Comparison of ENCODE assay signal across 29 mouse cellular contexts in genomic region chr13:45934085-45934484, GRCm38 (mm10). TPM values are rescaled to one million over a fixed set of nuclear protein-coding genes. Genes with fewer than 3 reads are reported as not detected.
DNase-seq lines count a peak whose midpoint lies in the region; ATAC-seq lines count a peak whose summit lies in the region.
"Had no signal": no experiment of that assay in that cellular context is flagged by ENCODE, and none has a peak within 500 bp of the region (broad histone marks: within the 10 kb centered on the region; RNA-seq: fewer than 3 reads in every experiment).

No protein-coding gene starts in this region.

- no peak overlapping the region for H3K9ac ChIP-seq in heart, embryonic 15.5 days
- H3K9ac ChIP-seq in midbrain, embryonic 13.5 days (replicated peaks) = no peak overlapping the region
- H3K9ac ChIP-seq: limb, embryonic 15.5 days; liver, embryonic 13.5 days; midbrain, embryonic 15.5 days; neural tube, embryonic 12.5 days had no signal

- H3K27ac ChIP-seq in heart, embryonic 10.5 days = peak overlapping the region; percentile 53
- peak overlapping the region; percentile 74 for H3K27ac ChIP-seq in heart, embryonic 15.5 days
- peak overlapping the region; percentile 31; the same call in 1 of the 2 replicates for H3K27ac ChIP-seq in midbrain, embryonic 13.5 days
- H3K27ac ChIP-seq in midbrain, embryonic 10.5 days (replicated peaks) = no peak overlapping the region
- H3K27ac ChIP-seq: limb, embryonic 10.5 days; limb, embryonic 15.5 days; liver, embryonic 13.5 days; midbrain, embryonic 15.5 days; neural tube, embryonic 12.5 days; stomach, postnatal 0 days had no signal

- peak overlapping the region; percentile 29 for H3K4me2 ChIP-seq in heart, embryonic 15.5 days
- H3K4me2 ChIP-seq in midbrain, embryonic 13.5 days (replicated peaks) = no peak overlapping the region
- H3K4me2 ChIP-seq: limb, embryonic 15.5 days; liver, embryonic 13.5 days; midbrain, embryonic 15.5 days; neural tube, embryonic 12.5 days had no signal

- DNase-seq in heart, embryonic 10.5 days (ENCODE audit: low spot score) = no peak
- no peak for DNase-seq in heart, adult 18-20 months
- DNase-seq in heart, postnatal 25 days (ENCODE audit: low spot score) = no peak
- DNase-seq in midbrain, embryonic 10.5 days (ENCODE audit: low spot score) = no peak
- DNase-seq: adrenal gland, postnatal 25 days; B cell, adult 2 months; cerebellum, adult 2 months; cerebellum, postnatal 14 days; gastrocnemius, postnatal 14 days; kidney, adult 11 months; kidney, postnatal 14 days; layer of hippocampus, adult 9-11 months; liver, embryonic 13.5 days; lung, adult 18-20 months; lung, postnatal 4 days; right cerebral cortex, postnatal 4 days; thymus, adult 18-20 months; thymus, postnatal 25 days had no signal

- H3K27me3 ChIP-seq in heart, embryonic 10.5 days (ENCODE audit: insufficient read depth, poor library complexity, severe bottlenecking) = no peaks in the 10 kb centered on the region
- H3K27me3 ChIP-seq in heart, embryonic 15.5 days = no peaks in the 10 kb centered on the region
- H3K27me3 ChIP-seq in midbrain, embryonic 13.5 days = no peaks in the 10 kb centered on the region
- H3K27me3 ChIP-seq in midbrain, embryonic 10.5 days (ENCODE audit: low read depth, poor library complexity, severe bottlenecking) = no peaks in the 10 kb centered on the region
- H3K27me3 ChIP-seq: limb, embryonic 15.5 days; liver, embryonic 13.5 days; megakaryocyte, embryonic 14.5 days; midbrain, embryonic 15.5 days; neural tube, embryonic 12.5 days had no signal

- peak; percentile 53; the same call in 1 of the 2 replicates for ATAC-seq in heart, embryonic 15.5 days (replicated peaks; ENCODE audit: insufficient number of reproducible peaks, insufficient read depth, low FRiP score, low read depth)
- ATAC-seq in midbrain, embryonic 13.5 days = no peak
- ATAC-seq: inflammation-experienced regulatory T-cells, adult 6 months; lung, postnatal 0 days; midbrain, embryonic 15.5 days had no signal

- intact Hi-C loops in heart, postnatal 25 days (cut with DNase I) = no loop called here

- no peaks in the 10 kb centered on the region for H3K9me3 ChIP-seq in heart, embryonic 10.5 days
- H3K9me3 ChIP-seq in heart, embryonic 15.5 days (replicated peaks) = no peaks in the 10 kb centered on the region
- H3K9me3 ChIP-seq in midbrain, embryonic 13.5 days = no peaks in the 10 kb centered on the region
- peaks cover 5% of the 10 kb centered on the region; the same call in 1 of the 2 replicates for H3K9me3 ChIP-seq in midbrain, embryonic 10.5 days (replicated peaks)
- H3K9me3 ChIP-seq: limb, embryonic 10.5 days; limb, embryonic 15.5 days; liver, embryonic 13.5 days; midbrain, embryonic 15.5 days; neural tube, embryonic 12.5 days had no signal

- 0 out of 2 replicates have a peak overlapping the region, but pooled peaks have one; percentile 8 for H3K4me3 ChIP-seq in heart, embryonic 10.5 days
- no peak overlapping the region for H3K4me3 ChIP-seq in heart, embryonic 15.5 days
- no peak overlapping the region for H3K4me3 ChIP-seq in midbrain, embryonic 13.5 days (replicated peaks)
- H3K4me3 ChIP-seq in midbrain, embryonic 10.5 days = no peak overlapping the region
- H3K4me3 ChIP-seq: erythroblast, embryonic 14.5 days; limb, embryonic 10.5 days; limb, embryonic 15.5 days; liver, embryonic 13.5 days; megakaryocyte, embryonic 14.5 days; midbrain, embryonic 15.5 days; neural tube, embryonic 12.5 days had no signal

- 0 out of 2 replicates have a peak, but pooled peaks cover 5% of the 10 kb centered on the region for H3K36me3 ChIP-seq in heart, embryonic 10.5 days
- H3K36me3 ChIP-seq in heart, embryonic 15.5 days = no peaks in the 10 kb centered on the region
- peaks cover 5% of the 10 kb centered on the region; the same call in 1 of the 2 replicates for H3K36me3 ChIP-seq in midbrain, embryonic 13.5 days
- H3K36me3 ChIP-seq in midbrain, embryonic 10.5 days = no peaks in the 10 kb centered on the region
- H3K36me3 ChIP-seq: limb, embryonic 10.5 days; limb, embryonic 15.5 days; midbrain, embryonic 15.5 days; neural tube, embryonic 12.5 days had no signal

- WGBS in heart, embryonic 10.5 days = 51% methylated on average over 7 of the region's 7 CpGs
- WGBS in heart, embryonic 15.5 days = 32% methylated on average over 7 of the region's 7 CpGs
- WGBS in midbrain, embryonic 13.5 days = 72% methylated on average over 7 of the region's 7 CpGs
- 83% methylated on average over 7 of the region's 7 CpGs for WGBS in midbrain, embryonic 10.5 days

- H3K4me1 ChIP-seq in heart, embryonic 10.5 days = peaks cover 23% of the 10 kb centered on the region
- H3K4me1 ChIP-seq in heart, embryonic 15.5 days (replicated peaks) = peaks cover 24% of the 10 kb centered on the region
- H3K4me1 ChIP-seq in midbrain, embryonic 13.5 days (replicated peaks) = peaks cover 9% of the 10 kb centered on the region; the same call in 1 of the 2 replicates
- no peaks in the 10 kb centered on the region for H3K4me1 ChIP-seq in midbrain, embryonic 10.5 days
- H3K4me1 ChIP-seq: neural tube, embryonic 12.5 days had no signal

RNA-seq across cellular contexts. Expression of gene Atxn1, which starts 30.7 kb away (rescaled TPM):
- 3.9 and 6.2 TPM in 2 replicates for polyA plus RNA-seq in heart, embryonic 10.5 days (2016; fragmentation: Nextera tagmentation; extraction: Ambion mirVana)
- 10 to 100 TPM; 28.5 to 34.3 TPM for total RNA-seq in heart, adult 18-20 months (2021)
- 8.1 and 8.4 TPM in 2 replicates for polyA plus RNA-seq in heart, embryonic 15.5 days (2015; fragmentation: Nextera tagmentation; extraction: Ambion mirVana)
- 10 to 100 TPM; 35.1 to 36.0 TPM for total RNA-seq in heart, postnatal 25 days (2021)
- polyA plus RNA-seq in midbrain, embryonic 13.5 days (2015; fragmentation: Nextera tagmentation; extraction: Ambion mirVana) = 6.3 and 7.1 TPM in 2 replicates
- polyA plus RNA-seq in midbrain, embryonic 10.5 days (2016; fragmentation: Nextera tagmentation; extraction: Ambion mirVana) = 1.3 and 2.2 TPM in 2 replicates
